Mouse (Mus musculus): ENCODE data around the gene Gm17026. TPM values are rescaled to one million over a fixed set of nuclear protein-coding genes. Genes with fewer than 3 reads are reported as not detected.
"Not testable (repeated sequence)": the region's sequence is repeated elsewhere in the genome, so short reads cannot be mapped to it uniquely, and the experiment has no call there.

The Gm17026 gene
- not detected for polyA plus RNA-seq (2021)

GRCm38 (mm10) chr14:42259948-42260347 is at the start of gene Gm17026:
Gene Gm17026 (minus strand): TSS chr14:42260048.
- ATAC-seq; H3K27me3 ChIP-seq; DNase-seq (ENCODE audit: low read depth, low spot score); in situ Hi-C loops (cut with MboI; ENCODE audit: low pct_unique_long_range_greater_than_20kb); CTCF ChIA-PET; POLR2A ChIA-PET: not testable (repeated sequence)

- in situ Hi-C loops (cut with MboI; ENCODE audit: low pct_unique_long_range_greater_than_20kb); H3K27me3 ChIP-seq; ATAC-seq; POLR2A ChIA-PET; DNase-seq (ENCODE audit: low read depth, low spot score); CTCF ChIA-PET: not testable (repeated sequence)
Observed at GRCm38 (mm10) chr14:42297258-42297657, 37.4 kb upstream of the Gm17026 start, which contains the start of gene Gm9611. Gene Gm9611 (minus strand): TSS chr14:42297358.

- POLR2A ChIA-PET; DNase-seq (ENCODE audit: low read depth, low spot score); in situ Hi-C loops (cut with MboI; ENCODE audit: low pct_unique_long_range_greater_than_20kb); CTCF ChIA-PET; ATAC-seq; H3K27me3 ChIP-seq: not testable (repeated sequence)
Observed at GRCm38 (mm10) chr14:42216766-42217537, 42.9 kb downstream of the Gm17026 start.

Other genes with a start within 250 kb of the Gm17026 start
- gene Gm7951, start 142.7 kb downstream of the Gm17026 start, polyA plus RNA-seq (2021): not detected
- not detected for gene Gm17027, start 97.4 kb downstream of the Gm17026 start, polyA plus RNA-seq (2021)
- not detected for gene Gm3573, start 69.3 kb downstream of the Gm17026 start, polyA plus RNA-seq (2021)
- not detected for gene Gm9611, start 37.3 kb upstream of the Gm17026 start, polyA plus RNA-seq (2021)
- gene Gm7995, start 50.2 kb upstream of the Gm17026 start, polyA plus RNA-seq (2021): not detected
- gene Gm8005, start 179.6 kb upstream of the Gm17026 start, polyA plus RNA-seq (2021): not detected
- gene Gm8011, start 203.8 kb upstream of the Gm17026 start, polyA plus RNA-seq (2021): not detected
- not detected for gene Gm8020, start 242.3 kb upstream of the Gm17026 start, polyA plus RNA-seq (2021)